Mouse (Mus musculus) liver, postnatal 0 days (tissue): Measurements from ENCODE around the gene Cd48.

Experiments used
- CTCF ChIP-seq: sonication (generic); IDR thresholded peaks from 2 replicates; pipeline ENCODE4 v1.5.1; 2016; ENCODE audit warnings: antibody characterized with exemption, low read depth
- EP300 ChIP-seq: IDR thresholded peaks from 2 replicates; pipeline ENCODE4 v1.6.1; 2016; ENCODE audit warnings: antibody characterized with exemption, low read depth, mild to moderate bottlenecking

DNA sequence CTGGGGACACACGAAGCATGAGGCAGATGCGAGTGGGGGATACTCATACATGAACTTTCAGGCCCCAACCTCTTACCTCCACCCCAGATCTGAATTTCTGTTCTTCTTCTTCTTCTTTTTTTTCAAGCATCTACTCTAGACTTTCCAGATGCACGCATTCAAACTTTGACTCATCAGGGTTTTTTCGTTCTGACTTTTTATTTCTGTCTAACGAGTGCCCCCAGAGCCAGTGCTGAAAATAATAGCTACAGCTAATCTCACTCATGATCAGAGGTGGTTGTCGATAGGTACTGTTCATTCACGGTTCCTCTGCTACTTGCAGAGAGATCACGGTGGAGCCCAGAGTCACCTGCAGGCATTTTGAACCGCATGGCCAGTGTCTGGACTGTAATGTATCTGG, 3.1 kb downstream of the Cd48 start:
- TF ChIP-seq CTCF (no peak), EP300 (no peak)
